Mouse (Mus musculus): ENCODE measurements at regions not wholly inside any gene's neighbourhood (a gene's known extent, or its start where the extent isn't known, plus 50 kb on each side); places are given as distances from the start of the nearest gene placed in this dataset.
"Not testable (repeated sequence)": the region's sequence is repeated elsewhere in the genome, so short reads cannot be mapped to it uniquely, and the experiment has no call there.

DNA sequence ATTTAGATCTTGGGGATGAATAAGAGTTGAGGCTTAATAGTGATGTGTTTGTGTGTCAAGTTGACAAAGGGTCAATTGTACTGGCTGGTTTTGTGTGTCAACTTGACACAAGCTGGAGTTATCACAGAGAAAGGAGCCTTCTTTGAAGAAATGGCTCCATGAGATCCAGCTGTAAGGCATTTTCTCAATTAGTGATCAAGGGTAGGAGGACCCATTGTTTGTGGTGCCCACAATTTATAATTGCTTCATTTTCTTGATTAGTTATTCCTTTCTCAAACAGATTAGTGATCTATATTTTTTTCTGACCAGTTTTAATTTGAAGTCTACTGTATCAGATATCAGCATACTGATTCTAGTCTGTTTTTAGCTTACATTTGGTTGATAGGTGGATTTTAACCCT lies 313.5 kb upstream of the Nectin3 start:
- not testable (repeated sequence) for DNase-seq (ENCODE audit: low spot score in 2 of 2)

DNA sequence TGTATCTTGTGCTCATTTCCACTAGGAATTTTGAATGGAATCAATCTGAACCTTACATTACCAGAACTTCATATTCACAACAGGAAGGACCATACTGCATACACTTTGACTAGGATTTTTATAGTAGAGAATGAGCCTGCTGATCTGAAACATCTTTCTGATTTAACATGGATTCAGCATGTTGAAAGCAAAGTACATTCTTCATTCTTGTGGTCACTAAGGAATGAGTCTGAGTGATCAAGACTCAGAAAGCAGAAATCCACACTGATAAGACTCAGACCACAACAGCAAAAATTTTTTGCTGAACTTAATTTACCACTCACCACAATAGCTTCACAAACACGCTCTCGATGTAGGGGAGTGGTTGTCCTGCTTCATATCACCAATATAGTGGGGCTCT lies 309.2 kb upstream of the Nectin3 start:
- no peak for DNase-seq (ENCODE audit: low spot score in 2 of 2)

DNA sequence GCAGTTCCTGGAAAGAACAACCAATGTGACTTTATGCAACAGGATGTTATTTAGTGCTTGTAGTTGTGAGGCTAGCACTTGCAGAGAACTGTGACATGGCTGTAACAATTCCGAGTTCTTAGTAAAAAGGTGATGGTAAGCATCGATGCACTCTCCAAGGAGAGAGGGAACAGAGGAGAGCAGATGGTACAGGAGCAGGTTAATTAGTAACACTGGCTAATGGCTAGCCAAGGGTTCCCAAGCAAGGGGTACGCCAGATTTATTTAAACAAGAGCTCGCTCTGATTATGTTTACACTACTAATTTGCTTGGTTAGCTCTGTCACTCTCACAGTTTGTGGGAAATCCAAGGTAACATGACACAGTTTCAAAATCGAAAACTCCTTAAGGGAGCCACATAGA lies 278.0 kb upstream of the Nectin3 start:
- DNase-seq (ENCODE audit: low spot score in 2 of 2) = no peak

DNA sequence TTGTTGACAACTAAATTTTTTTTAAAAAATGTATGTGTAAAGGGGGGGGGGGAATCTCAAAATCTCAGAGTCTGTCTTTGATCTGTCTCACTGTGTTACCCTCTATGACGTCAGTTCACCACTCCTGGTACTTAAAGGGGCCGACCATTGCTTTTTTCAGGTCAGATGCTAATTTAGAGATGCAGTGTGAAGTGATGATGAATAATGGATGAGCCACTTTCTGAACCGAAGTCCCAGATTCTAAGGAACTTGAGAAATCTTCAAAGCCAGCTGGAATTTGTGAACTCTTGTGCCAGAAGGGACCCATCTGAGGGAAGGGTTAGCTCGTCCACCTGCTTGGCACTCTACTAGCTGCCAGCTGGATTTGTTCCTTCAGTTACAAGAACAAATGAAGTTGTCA lies 271.1 kb upstream of the Nectin3 start:
- no peak for DNase-seq (ENCODE audit: low spot score in 2 of 2)

GRCm38 (mm10) chr16:46768376-46768775 lies 270.1 kb upstream of the Nectin3 start:
- DNase-seq (ENCODE audit: low spot score in 2 of 2) = no peak

DNA sequence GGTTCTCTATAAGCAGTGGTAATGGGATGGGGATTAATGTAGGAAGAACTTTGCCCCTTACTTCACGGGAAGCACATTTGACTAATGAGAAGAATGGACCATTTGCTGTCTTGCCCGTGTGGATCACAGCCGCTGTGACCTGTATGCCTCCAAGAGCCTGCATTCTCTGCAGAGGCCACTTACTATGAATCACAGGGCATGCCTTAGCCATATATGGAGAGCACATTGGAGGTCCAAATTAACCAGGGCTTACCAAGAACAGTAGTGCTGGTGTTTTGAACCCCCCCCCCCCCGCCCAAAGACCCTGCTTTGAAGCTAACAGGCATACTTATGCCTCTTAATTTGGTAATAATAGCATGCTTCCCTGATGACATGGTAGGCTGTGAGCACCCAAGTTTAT lies 236.8 kb upstream of the Nectin3 start:
- no peak for DNase-seq (ENCODE audit: low spot score in 2 of 2)

GRCm38 (mm10) chr16:46728424-46728823 lies 230.1 kb upstream of the Nectin3 start:
- DNase-seq (ENCODE audit: low spot score in 2 of 2) = no peak

- no peak for DNase-seq (ENCODE audit: low spot score in 2 of 2)
Measured at GRCm38 (mm10) chr16:46723660-46724059, 225.3 kb upstream of the Nectin3 start.

DNA sequence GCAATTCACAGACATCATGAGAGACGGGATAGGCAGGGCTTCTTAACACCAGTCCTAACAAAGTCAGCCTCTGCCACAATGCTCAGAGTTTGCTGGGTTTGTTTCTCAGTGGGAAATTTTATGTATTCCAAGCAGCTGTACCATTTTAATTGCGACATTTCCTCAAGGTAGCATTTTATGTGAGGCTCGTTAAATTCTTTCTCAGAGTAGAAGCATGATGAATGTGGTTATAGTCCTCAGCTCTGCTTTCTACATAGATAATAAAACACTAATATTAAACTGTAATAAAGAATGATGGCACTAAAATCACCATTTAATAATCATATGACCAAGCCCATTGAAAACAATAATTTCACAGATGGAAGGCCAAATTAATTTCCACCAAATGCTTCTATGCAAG lies 181.5 kb upstream of the Nectin3 start:
- no peak for DNase-seq (ENCODE audit: low spot score in 2 of 2)

- DNase-seq (ENCODE audit: low spot score in 2 of 2) = no peak
Measured at GRCm38 (mm10) chr16:46669590-46669989, 171.3 kb upstream of the Nectin3 start.

- no peak for DNase-seq (ENCODE audit: low spot score in 2 of 2)
Measured at GRCm38 (mm10) chr16:46665566-46665965, 167.2 kb upstream of the Nectin3 start.

DNA sequence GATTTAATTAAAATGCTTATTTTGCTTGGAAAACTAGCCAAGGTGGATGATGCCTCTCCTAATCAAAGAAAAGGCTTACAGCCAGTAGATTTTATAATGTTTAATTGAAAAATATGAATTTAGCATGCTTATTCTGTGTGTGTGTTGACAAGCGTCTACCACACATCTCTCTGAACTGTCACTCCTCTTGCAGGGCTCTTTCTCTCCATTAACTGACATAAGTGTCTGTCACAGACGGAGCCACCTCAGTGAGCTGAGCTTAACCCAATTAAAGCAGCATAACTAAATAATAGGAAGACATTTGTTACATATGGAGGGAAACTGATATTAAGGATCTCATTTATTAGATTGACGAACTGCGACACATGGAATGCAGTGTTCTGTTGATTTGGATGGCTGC lies 164.7 kb upstream of the Nectin3 start:
- DNase-seq (ENCODE audit: low spot score in 2 of 2) = no peak

DNA sequence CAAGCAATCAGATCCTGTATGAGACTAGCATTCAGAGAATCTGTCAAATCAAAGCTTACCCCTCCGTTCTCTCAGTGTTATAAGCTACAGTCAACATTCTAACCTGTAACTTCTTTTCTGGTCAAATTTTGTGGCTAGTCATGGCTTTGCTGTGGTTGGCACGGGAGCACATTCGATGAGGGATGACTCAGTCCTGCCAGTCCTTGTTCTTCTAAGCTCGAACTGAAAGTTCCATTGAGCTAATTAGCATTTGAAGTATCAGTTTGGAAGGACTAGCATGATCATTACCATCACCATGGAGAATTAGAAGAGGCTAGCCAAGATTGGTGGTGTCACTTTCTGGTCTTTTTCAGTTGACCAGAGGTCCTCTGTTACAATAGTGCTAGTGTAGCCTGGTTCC lies 156.7 kb upstream of the Nectin3 start:
- DNase-seq (ENCODE audit: low spot score in 2 of 2) = no peak

- DNase-seq (ENCODE audit: low spot score in 2 of 2) = no peak
Measured at GRCm38 (mm10) chr16:46625807-46626206, 127.5 kb upstream of the Nectin3 start.

DNA sequence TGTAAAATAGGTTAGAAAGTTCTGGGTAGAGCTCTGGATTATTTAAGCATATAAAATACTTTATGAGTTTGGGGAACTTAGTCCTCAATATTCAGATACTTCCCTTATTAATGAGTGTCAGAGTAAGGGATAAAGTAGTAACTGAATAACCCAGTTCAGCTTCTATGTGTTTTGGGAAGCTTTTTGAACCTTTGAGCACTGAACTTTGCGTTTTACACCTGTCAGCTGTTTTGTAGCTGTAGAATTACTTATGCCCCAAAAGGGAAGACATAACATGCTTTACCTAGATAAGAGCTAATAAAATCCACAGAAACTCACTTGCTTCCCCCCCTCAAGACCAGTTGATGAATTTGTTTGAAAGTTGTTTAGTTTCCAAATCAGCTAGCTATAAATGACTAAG lies 124.9 kb upstream of the Nectin3 start:
- DNase-seq (ENCODE audit: low spot score in 2 of 2) = no peak

DNA sequence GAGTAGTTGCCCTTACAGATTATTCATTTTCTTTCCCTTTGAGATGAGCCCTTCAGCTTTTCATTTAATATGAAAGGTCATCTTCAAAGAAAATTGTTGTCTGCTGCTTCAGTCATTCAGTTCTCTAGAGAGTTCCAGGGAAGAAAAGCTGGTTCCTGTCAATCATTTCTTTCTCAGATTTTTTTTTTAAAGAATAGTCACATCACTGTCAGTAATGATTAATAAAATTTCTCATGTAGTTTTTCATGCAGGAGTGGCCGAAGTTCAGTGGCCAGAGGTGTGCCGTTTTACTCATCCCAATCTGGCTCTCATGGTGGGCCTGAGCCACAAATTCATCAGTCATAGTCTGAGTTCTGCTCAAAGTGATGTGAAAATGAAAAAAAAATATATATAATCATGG lies 121.5 kb upstream of the Nectin3 start:
- DNase-seq (ENCODE audit: low spot score in 2 of 2) = no peak

GRCm38 (mm10) chr16:46617544-46618335 lies 119.4 kb upstream of the Nectin3 start:
- DNase-seq (ENCODE audit: low spot score in 2 of 2) = no peak

DNA sequence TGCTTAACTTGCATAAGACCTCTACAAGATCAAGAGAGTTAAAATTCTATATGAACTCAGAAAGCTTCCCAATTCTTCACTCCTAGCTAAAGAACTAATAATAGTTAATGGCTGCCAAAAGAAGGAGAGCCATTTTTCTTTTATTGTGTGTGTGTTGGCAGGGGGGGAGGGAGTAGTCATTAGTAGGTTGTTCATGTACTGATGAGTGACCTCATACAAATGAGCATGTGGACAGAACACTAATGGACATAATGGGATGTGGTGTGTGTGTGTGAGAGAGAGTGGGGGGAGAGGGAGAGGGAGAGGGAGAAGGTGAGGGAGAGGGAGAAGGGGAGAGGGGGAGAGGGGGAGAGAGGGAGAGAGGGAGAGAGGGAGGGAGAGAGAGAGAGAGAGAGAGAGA lies 118.3 kb upstream of the Nectin3 start:
- no peak for DNase-seq (ENCODE audit: low spot score in 2 of 2)

- DNase-seq (ENCODE audit: low spot score in 2 of 2) = no peak
Measured at GRCm38 (mm10) chr16:46613062-46613818, 114.9 kb upstream of the Nectin3 start.

DNA sequence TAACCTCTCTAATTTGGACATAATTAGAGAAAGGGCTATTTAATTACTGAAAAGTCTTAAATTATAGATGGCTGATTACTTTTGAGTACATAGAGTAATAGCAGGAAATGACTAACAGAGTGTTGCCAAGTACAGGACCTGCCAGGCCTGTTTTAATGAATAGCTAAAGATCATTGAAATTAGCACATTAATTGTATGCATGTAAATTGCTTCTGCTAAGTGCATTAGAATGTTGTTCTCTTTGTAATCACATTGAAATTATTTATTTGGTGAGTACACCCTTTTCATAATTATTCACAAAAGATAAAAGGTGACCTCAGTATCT lies 107.5 kb upstream of the Nectin3 start:
- DNase-seq (ENCODE audit: low spot score in 2 of 2) = no peak

GRCm38 (mm10) chr16:46605001-46605878 lies 106.9 kb upstream of the Nectin3 start:
- DNase-seq (ENCODE audit: low spot score in 2 of 2) = no peak

DNA sequence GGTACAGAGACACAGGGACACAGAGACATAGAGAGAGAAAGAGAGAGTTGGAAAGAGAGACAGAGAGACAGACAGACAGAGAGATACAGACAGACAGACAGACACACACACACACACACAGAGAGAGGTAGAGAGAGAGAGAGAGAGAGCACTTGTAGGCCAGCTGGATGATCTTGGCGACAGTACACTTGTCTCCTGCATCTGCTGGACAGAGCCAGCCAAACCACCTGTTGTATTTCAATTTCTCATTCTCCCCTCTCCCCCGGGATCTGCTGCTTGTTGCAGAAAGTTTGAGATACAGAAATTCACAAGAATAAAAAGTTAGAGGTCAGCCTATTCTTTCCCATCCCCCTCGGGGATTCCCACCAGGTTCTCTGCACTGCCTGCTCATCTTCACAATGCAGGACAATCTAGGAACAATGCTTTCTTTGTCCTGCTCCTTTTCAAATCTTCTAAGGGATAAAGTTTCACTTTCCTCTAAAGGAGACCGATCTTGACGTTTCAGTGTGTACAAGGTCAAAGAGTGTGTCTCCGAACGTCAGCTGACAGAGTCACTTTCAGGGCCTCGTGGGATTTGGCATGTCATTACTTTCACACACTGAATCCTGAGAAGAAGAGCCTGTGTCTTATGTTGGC lies 94.4 kb upstream of the Nectin3 start:
- no peak for DNase-seq (ENCODE audit: low spot score in 2 of 2)

Data from heart, adult 9 months (tissue).